Mouse (Mus musculus) heart, adult 10 weeks (tissue): Measurements from ENCODE around the gene Olfr1178. TPM values are rescaled to one million over a fixed set of nuclear protein-coding genes. Genes with fewer than 3 reads are reported as not detected.

Experiments
- polyA plus RNA-seq: library from polyadenylated mRNA; stranded (reverse); fragments of 350-450 nt; fragmentation: Illumina TruSeq; extraction: RNeasy Lipid Tissue Mini Kit (QIAGEN cat#74804); gene quantifications from one replicate; pipeline ENCODE4 v1.2.3, GENCODE M21; 2014; ENCODE audit warnings: low read depth, low replicate concordance

Olfr1178 gene
- polyA plus RNA-seq: not detected

GRCm38 (mm10) chr2:88386762-88387161 is at the start of gene Olfr1178:
Gene Olfr1178, plus strand, starts transcription at chr2:88387062.

GRCm38 (mm10) chr2:88346392-88346791 is 40.5 kb upstream of the Olfr1178 start, which contains the start of gene Olfr1177-ps:
Gene Olfr1177-ps, minus strand, starts transcription at chr2:88346492.

GRCm38 (mm10) chr2:88406353-88406752 is 19.5 kb downstream of the Olfr1178 start, which contains the start of gene Olfr1179:
Gene Olfr1179, minus strand, starts transcription at chr2:88406453.

GRCm38 (mm10) chr2:88419051-88419450 is 32.2 kb downstream of the Olfr1178 start, which contains the start of gene Olfr1180:
Gene Olfr1180, minus strand, starts transcription at chr2:88419151.

GRCm38 (mm10) chr2:88426071-88426470 is 39.2 kb downstream of the Olfr1178 start, which contains the start of gene Olfr1181:
Gene Olfr1181, minus strand, starts transcription at chr2:88426171.

GRCm38 (mm10) chr2:88449031-88449430 is 62.2 kb downstream of the Olfr1178 start, which contains the start of gene Gm13757:
Gene Gm13757, minus strand, starts transcription at chr2:88449131.

Other genes with a start within 250 kb of the Olfr1178 start
- not detected for gene Olfr1167, start 231.9 kb upstream of the Olfr1178 start, polyA plus RNA-seq
- gene Olfr1168, start 205.2 kb upstream of the Olfr1178 start, polyA plus RNA-seq: not detected
- not detected for gene Olfr1170, start 158.7 kb upstream of the Olfr1178 start, polyA plus RNA-seq
- gene Olfr1173, start 107.2 kb upstream of the Olfr1178 start, polyA plus RNA-seq: not detected
- not detected for gene Olfr1174-ps, start 71.9 kb upstream of the Olfr1178 start, polyA plus RNA-seq
- gene Olfr1175-ps, start 59.8 kb upstream of the Olfr1178 start, polyA plus RNA-seq: not detected
- not detected for gene Olfr1176, start 50.3 kb upstream of the Olfr1178 start, polyA plus RNA-seq
- gene Olfr1177-ps, start 40.6 kb upstream of the Olfr1178 start, polyA plus RNA-seq: not detected
- gene Olfr1179, start 19.4 kb downstream of the Olfr1178 start, polyA plus RNA-seq: not detected
- gene Olfr1180, start 32.1 kb downstream of the Olfr1178 start, polyA plus RNA-seq: not detected
- gene Olfr1181, start 39.1 kb downstream of the Olfr1178 start, polyA plus RNA-seq: not detected
- gene Gm13757, start 62.1 kb downstream of the Olfr1178 start, polyA plus RNA-seq: not detected
- not detected for gene Olfr1183, start 67.8 kb downstream of the Olfr1178 start, polyA plus RNA-seq
- gene Olfr1184, start 96.5 kb downstream of the Olfr1178 start, polyA plus RNA-seq: not detected
- gene Olfr1185-ps1, start 106.3 kb downstream of the Olfr1178 start, polyA plus RNA-seq: not detected
- not detected for gene Olfr1186, start 131.5 kb downstream of the Olfr1178 start, polyA plus RNA-seq
- gene Olfr1188, start 169.9 kb downstream of the Olfr1178 start, polyA plus RNA-seq: not detected
- not detected for gene Olfr1189, start 199.4 kb downstream of the Olfr1178 start, polyA plus RNA-seq